Mouse (Mus musculus) heart, adult 18-20 months (tissue): ENCODE measurements around the gene Zfp579. TPM values are rescaled to one million over a fixed set of nuclear protein-coding genes. Genes with fewer than 3 reads are reported as not detected.

ENCODE experiments used
- DNase-seq, 2 experiments: peaks; one replicate each; pipeline ENCODE4 v3.0.0; 2021 to 2022; ENCODE audit warnings: mixed read lengths in 1 of 2
- total RNA-seq, 2 experiments: library from RNA; stranded (reverse); gene quantifications; 2 replicates each; pipeline ENCODE4 v1.2.3; 2021

Zfp579 gene
- total RNA-seq, 2 experiments from 2014 or later = 11.0 to 12.6 TPM

- no peak for DNase-seq
These were observed 38.6 kb downstream of the Zfp579 start for GRCm38 (mm10) chr7:4957361-4957760.

- peak; percentile 32 to 50 for DNase-seq
These were observed 42.0 kb downstream of the Zfp579 start for GRCm38 (mm10) chr7:4953815-4954445.

- peak; percentile 45 to 69 for DNase-seq
These were observed 45.2 kb downstream of the Zfp579 start for GRCm38 (mm10) chr7:4950561-4951342.

- DNase-seq = no peak
These were observed 47.6 kb downstream of the Zfp579 start for GRCm38 (mm10) chr7:4948386-4948785.

GRCm38 (mm10) chr7:4947855-4948254 lies 48.1 kb downstream of the Zfp579 start:
- peak; percentile 70 to 85 for DNase-seq

- DNase-seq = peak; percentile 94 to 98
These were observed 52.6 kb downstream of the Zfp579 start for GRCm38 (mm10) chr7:4943223-4943815.

GRCm38 (mm10) chr7:4942673-4943072 lies 53.3 kb downstream of the Zfp579 start:
- DNase-seq = no peak

GRCm38 (mm10) chr7:4940068-4940479 lies 55.9 kb downstream of the Zfp579 start:
- DNase-seq = peak; percentile 83 to 96

- DNase-seq = peak; percentile 70 to 90
These were observed 57.5 kb downstream of the Zfp579 start for GRCm38 (mm10) chr7:4938456-4938855.

- DNase-seq = no peak
These were observed 58.6 kb downstream of the Zfp579 start for GRCm38 (mm10) chr7:4937392-4937791.

- DNase-seq = no peak
These were observed 59.1 kb downstream of the Zfp579 start for GRCm38 (mm10) chr7:4936832-4937231.

GRCm38 (mm10) chr7:4934160-4934914 lies 61.6 kb downstream of the Zfp579 start:
- DNase-seq = no peak

Other genes with a start within 250 kb of the Zfp579 start
- 1 to 10 TPM; 1.4 to 2.3 TPM for gene Cox6b2, start 243.1 kb downstream of the Zfp579 start, total RNA-seq
- gene Fam71e2, start 224.9 kb downstream of the Zfp579 start, total RNA-seq = not detected
- gene Il11, start 213.3 kb downstream of the Zfp579 start, total RNA-seq = not detected
- gene Tmem190, start 213.2 kb downstream of the Zfp579 start, total RNA-seq = not detected
- 1 to 10 TPM; 2.4 to 5.4 TPM for gene Tmem238, start 206.5 kb downstream of the Zfp579 start, total RNA-seq
- 100 to 1,000 TPM; 468 to 578 TPM for gene Rpl28, start 203.3 kb downstream of the Zfp579 start, total RNA-seq
- gene Ube2s, start 183.6 kb downstream of the Zfp579 start, total RNA-seq = 100 to 1,000 TPM in 1 of 2 experiments, 10 to 100 TPM in 1; 93.4 to 105 TPM
- gene Shisa7, start 151.5 kb downstream of the Zfp579 start, total RNA-seq = not detected
- gene Isoc2b, start 125.9 kb downstream of the Zfp579 start, total RNA-seq = 1 to 10 TPM; 3.5 to 6.3 TPM
- 10 to 100 TPM; 55.3 to 57.3 TPM for gene Isoc2a, start 119.0 kb downstream of the Zfp579 start, total RNA-seq
- gene Gm36210, start 89.6 kb downstream of the Zfp579 start, total RNA-seq = not detected
- 1 to 10 TPM; 5.3 to 6.4 TPM for gene Zfp628, start 80.9 kb downstream of the Zfp579 start, total RNA-seq
- gene Nat14, start 74.1 kb downstream of the Zfp579 start, total RNA-seq = 1 to 10 TPM; 4.2 to 6.1 TPM
- gene Ssc5d, start 70.4 kb downstream of the Zfp579 start, total RNA-seq = 1 to 10 TPM; 2.0 to 2.4 TPM
- 10 to 100 TPM; 25.9 to 30.0 TPM for gene Sbk2, start 31.8 kb downstream of the Zfp579 start, total RNA-seq
- gene Sbk3, start 25.0 kb downstream of the Zfp579 start, total RNA-seq = 10 to 100 TPM; 37.3 to 39.0 TPM
- gene Zfp524, start 18.3 kb upstream of the Zfp579 start, total RNA-seq = 10 to 100 TPM in 1 of 2 experiments, 1 to 10 TPM in 1; 9.2 to 11.8 TPM
- gene Fiz1, start 18.5 kb upstream of the Zfp579 start, total RNA-seq = 10 to 100 TPM; 16.2 to 17.0 TPM
- not detected for gene Gm44973, start 19.3 kb upstream of the Zfp579 start, total RNA-seq
- 10 to 100 TPM; 11.5 to 14.0 TPM for gene Zfp865, start 24.2 kb upstream of the Zfp579 start, total RNA-seq
- gene Ccdc106, start 24.4 kb upstream of the Zfp579 start, total RNA-seq = under 1 TPM in 1 of 2 experiments, not detected in 1; 0.20 TPM
- not detected for gene 4632433K11Rik, start 38.0 kb upstream of the Zfp579 start, total RNA-seq
- 1 to 10 TPM; 5.1 to 5.5 TPM for gene Zfp784, start 42.3 kb upstream of the Zfp579 start, total RNA-seq
- 1 to 10 TPM; 4.2 TPM for gene Zfp580, start 55.4 kb upstream of the Zfp579 start, total RNA-seq
- 10 to 100 TPM; 67.1 to 68.1 TPM for gene U2af2, start 66.0 kb upstream of the Zfp579 start, total RNA-seq
- 100 to 1,000 TPM; 183 to 191 TPM for gene Epn1, start 84.1 kb upstream of the Zfp579 start, total RNA-seq
- not detected for gene Rfpl4, start 120.8 kb upstream of the Zfp579 start, total RNA-seq
- 1 to 10 TPM; 7.5 to 8.3 TPM for gene Rasl2-9, start 129.8 kb upstream of the Zfp579 start, total RNA-seq
- gene Vmn1r55, start 153.5 kb upstream of the Zfp579 start, total RNA-seq = not detected
- gene Vmn1r56, start 200.6 kb upstream of the Zfp579 start, total RNA-seq = not detected
- gene Vmn1r57, start 222.3 kb upstream of the Zfp579 start, total RNA-seq = not detected